Mouse (Mus musculus): ENCODE measurements at regions not wholly inside any gene's neighbourhood (a gene's known extent, or its start where the extent isn't known, plus 50 kb on each side); places are given as distances from the start of the nearest gene placed in this dataset.
"Not testable (repeated sequence)": the region's sequence is repeated elsewhere in the genome, so short reads cannot be mapped to it uniquely, and the experiment has no call there.

DNA sequence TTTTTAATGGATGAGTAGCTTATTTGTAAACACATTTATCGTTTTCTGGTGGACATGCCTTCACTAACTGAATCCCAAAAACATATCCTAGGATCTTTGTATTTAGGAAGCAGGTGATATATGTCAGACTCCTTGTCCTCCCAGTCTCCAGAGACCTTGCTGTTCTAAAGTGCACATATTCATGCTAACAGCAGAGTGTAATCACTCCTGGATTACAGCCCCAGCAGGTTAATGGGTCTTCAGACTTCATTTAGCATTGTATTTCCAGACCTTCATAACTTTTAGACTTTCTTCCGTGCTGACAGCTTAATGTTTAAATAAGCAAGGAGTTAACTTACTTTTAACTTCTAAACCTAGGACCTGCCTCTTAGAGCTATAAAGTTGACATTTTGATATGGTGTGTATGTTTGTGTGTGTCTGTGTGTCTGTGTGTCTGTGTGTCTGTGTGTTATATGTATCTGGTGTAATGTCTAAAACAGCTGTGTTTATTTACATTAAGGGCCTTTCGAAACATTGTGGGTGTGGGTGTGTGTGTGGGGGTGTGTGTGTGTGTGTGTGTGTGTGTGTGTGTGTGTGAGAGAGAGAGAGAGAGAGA, 398.3 kb downstream of the Gm4340 start:
- Histone ChIP-seq H3K9me3 (no peaks in the 10 kb centered on the region), H3K4me3 (no peak overlapping the region), H3K4me1 (no peaks in the 10 kb centered on the region), H3K36me3 (replicated peaks) (no peaks in the 10 kb centered on the region), H3K27ac (replicated peaks) (no peak overlapping the region), H3K27me3 (replicated peaks; ENCODE audit: low read depth, poor library complexity, severe bottlenecking) (no peaks in the 10 kb centered on the region)
- 81% methylated on average over 3 of the region's 3 CpGs for WGBS
- no peak for DNase-seq (ENCODE audit: low spot score)

GRCm38 (mm10) chr10:104595920-104596319, 402.1 kb downstream of the Gm4340 start:
- DNase-seq (ENCODE audit: low spot score), result no peak
- WGBS, result 88% methylated on average over 5 of the region's 5 CpGs

GRCm38 (mm10) chr10:104627629-104628028, 433.8 kb downstream of the Gm4340 start:
- Histone ChIP-seq H3K4me3 (no peak overlapping the region), H3K4me1 (no peaks in the 10 kb centered on the region), H3K27ac (replicated peaks) (no peak overlapping the region), H3K36me3 (replicated peaks) (no peaks in the 10 kb centered on the region), H3K9me3 (no peaks in the 10 kb centered on the region), H3K27me3 (replicated peaks; ENCODE audit: low read depth, poor library complexity, severe bottlenecking) (no peaks in the 10 kb centered on the region)
- DNase-seq (ENCODE audit: low spot score), result no peak
- 69% methylated on average over 1 of the region's 1 CpGs for WGBS

More at GRCm38 (mm10) chr10:104595920-104596319, 402.1 kb downstream of the Gm4340 start:
- no peaks in the 10 kb centered on the region for H3K4me1 ChIP-seq
- no peak overlapping the region for H3K4me3 ChIP-seq
- no peaks in the 10 kb centered on the region for H3K27me3 ChIP-seq (replicated peaks; ENCODE audit: low read depth, poor library complexity, severe bottlenecking)
- no peak overlapping the region for H3K27ac ChIP-seq (replicated peaks)
- H3K9me3 ChIP-seq, result no peaks in the 10 kb centered on the region
- H3K36me3 ChIP-seq (replicated peaks), result no peaks in the 10 kb centered on the region

DNA sequence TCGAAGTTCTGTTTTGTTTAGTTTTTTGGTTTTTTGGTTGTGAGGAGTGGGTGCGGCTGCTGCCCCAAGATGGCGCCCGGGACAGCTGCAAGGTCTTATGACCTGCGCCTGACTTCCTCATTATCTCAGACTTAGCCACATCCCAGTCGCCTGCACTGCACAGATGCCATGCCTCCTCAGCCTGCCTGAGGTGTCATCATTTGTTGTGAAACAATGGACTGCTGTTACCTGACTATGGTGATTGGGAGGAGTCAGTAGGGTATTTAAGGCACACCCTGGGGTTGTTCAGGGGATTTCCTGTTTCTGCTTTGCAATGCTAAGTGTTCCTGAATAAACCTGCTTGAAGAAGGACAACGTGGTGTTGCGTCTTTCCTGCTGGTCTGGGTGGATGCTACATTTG, 457.2 kb downstream of the Gm4340 start:
- DNase-seq (ENCODE audit: low spot score), result no peak
- Histone ChIP-seq H3K9me3 (no peaks in the 10 kb centered on the region), H3K27me3 (replicated peaks; ENCODE audit: low read depth, poor library complexity, severe bottlenecking) (no peaks in the 10 kb centered on the region), H3K36me3 (replicated peaks) (no peaks in the 10 kb centered on the region), H3K27ac (replicated peaks) (no peak overlapping the region), H3K4me3 (no peak overlapping the region), H3K4me1 (no peaks in the 10 kb centered on the region)
- 88% methylated on average over 8 of the region's 8 CpGs for WGBS

DNA sequence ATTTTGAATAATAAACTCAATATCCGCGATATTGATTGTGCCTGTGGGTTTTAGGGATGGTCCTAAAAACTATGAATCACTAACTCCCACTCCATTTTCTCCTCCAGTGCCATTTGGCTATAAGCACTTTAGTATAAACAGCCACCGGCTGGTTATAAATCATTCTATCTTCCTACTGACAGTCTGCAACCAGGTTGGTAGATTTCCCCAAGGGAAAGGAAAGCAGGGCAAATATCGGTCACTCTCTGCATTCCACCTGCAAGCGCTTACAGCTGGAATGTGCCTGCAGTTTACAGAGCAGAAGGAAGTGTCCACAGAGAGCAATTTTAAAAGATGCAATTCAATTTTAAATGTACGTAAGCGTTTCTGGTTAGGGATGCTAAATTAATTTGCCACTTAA, 466.5 kb downstream of the Gm4340 start:
- no peaks in the 10 kb centered on the region for H3K36me3 ChIP-seq (replicated peaks)
- 57% methylated on average over 7 of the region's 7 CpGs for WGBS
- DNase-seq (ENCODE audit: low spot score), result peak; percentile 39

DNA sequence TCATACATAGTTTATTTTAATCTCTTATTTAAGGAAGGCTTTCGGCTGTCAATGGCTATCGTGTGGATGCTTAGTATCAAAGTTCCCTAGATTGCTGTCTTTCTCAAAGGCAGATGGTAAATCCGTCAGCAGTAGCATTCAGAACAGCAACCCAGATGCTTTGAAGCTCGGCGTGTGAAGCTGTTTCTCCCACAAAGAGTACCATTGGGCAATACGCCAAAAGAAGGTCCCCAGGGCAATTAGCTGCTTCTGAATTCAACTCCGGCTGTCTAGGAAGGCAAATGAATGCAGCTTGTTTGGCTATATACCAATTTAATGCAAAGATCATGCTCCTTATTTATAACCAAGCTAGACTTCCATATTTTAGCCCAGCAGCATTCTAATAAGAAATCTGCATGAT, 467.8 kb downstream of the Gm4340 start:
- no peak overlapping the region for H3K27ac ChIP-seq (replicated peaks)
- H3K27me3 ChIP-seq (replicated peaks; ENCODE audit: low read depth, poor library complexity, severe bottlenecking), result no peaks in the 10 kb centered on the region
- 58% methylated on average over 7 of the region's 7 CpGs for WGBS
- no peaks in the 10 kb centered on the region for H3K9me3 ChIP-seq
- H3K4me3 ChIP-seq, result no peak overlapping the region
- H3K4me1 ChIP-seq, result no peaks in the 10 kb centered on the region
- no peak for DNase-seq (ENCODE audit: low spot score)
- no peaks in the 10 kb centered on the region for H3K36me3 ChIP-seq (replicated peaks)

More for the DNA sequence above, 466.5 kb downstream of the Gm4340 start:
- H3K4me3 ChIP-seq, result no peak overlapping the region
- no peaks in the 10 kb centered on the region for H3K9me3 ChIP-seq
- H3K4me1 ChIP-seq, result no peaks in the 10 kb centered on the region
- no peak overlapping the region for H3K27ac ChIP-seq (replicated peaks)
- H3K27me3 ChIP-seq (replicated peaks; ENCODE audit: low read depth, poor library complexity, severe bottlenecking), result no peaks in the 10 kb centered on the region

DNA sequence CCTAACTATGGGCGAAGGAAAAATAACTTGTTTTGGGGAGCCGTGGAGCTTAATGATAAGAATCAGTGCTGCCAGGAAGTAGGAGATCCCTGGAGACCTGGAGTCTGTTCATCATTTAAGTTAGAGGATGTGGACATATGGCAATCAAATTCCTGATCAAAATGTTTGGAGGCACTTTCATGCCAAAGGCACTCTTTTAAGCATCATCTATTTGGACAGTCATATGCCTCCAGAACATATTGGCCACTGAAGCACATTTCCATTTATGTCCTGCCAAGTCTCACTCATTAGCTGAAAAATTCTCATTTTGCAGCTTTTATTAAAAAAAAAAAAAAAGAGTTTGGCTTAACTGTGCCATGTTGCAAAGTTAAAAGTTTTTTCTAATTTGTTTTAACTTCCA, 474.4 kb downstream of the Gm4340 start:
- H3K27ac ChIP-seq (replicated peaks), result no peak overlapping the region
- H3K4me1 ChIP-seq, result no peaks in the 10 kb centered on the region
- H3K27me3 ChIP-seq (replicated peaks; ENCODE audit: low read depth, poor library complexity, severe bottlenecking), result no peaks in the 10 kb centered on the region
- H3K4me3 ChIP-seq, result no peak overlapping the region
- no peaks in the 10 kb centered on the region for H3K36me3 ChIP-seq (replicated peaks)
- H3K9me3 ChIP-seq, result no peaks in the 10 kb centered on the region
- no peak for DNase-seq (ENCODE audit: low spot score)
- 67% methylated on average over 2 of the region's 2 CpGs for WGBS

- Histone ChIP-seq H3K4me3 (no peak overlapping the region), H3K27me3 (replicated peaks; ENCODE audit: low read depth, poor library complexity, severe bottlenecking) (no peaks in the 10 kb centered on the region), H3K9me3 (no peaks in the 10 kb centered on the region), H3K4me1 (no peaks in the 10 kb centered on the region), H3K36me3 (replicated peaks) (no peaks in the 10 kb centered on the region), H3K27ac (replicated peaks) (no peak overlapping the region)
- WGBS, result 89% methylated on average over 5 of the region's 5 CpGs
- no peak for DNase-seq (ENCODE audit: low spot score)
Observed at GRCm38 (mm10) chr10:104684717-104685336, 491.0 kb downstream of the Gm4340 start.

DNA sequence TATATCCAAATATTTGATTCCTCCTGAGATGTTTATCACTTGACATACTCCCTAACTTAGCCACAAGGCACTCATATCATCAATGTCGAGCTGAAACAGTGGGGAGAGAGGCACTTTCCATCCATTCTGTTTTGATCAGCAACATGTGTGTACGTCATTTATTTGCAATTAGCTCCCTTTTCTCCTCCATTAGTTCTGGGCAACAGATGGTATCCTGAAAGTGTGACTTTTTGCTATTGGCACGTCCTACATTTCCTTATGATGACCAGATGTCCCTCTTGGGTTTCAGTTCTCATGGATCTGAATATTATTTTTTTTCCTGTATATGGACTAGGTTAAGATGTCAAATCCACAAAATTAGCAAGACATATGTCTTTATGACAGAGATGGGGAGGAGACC, 492.0 kb downstream of the Gm4340 start:
- H3K4me1 ChIP-seq, result no peaks in the 10 kb centered on the region
- WGBS, result 72% methylated on average over 3 of the region's 3 CpGs
- H3K27ac ChIP-seq (replicated peaks), result no peak overlapping the region
- H3K4me3 ChIP-seq, result no peak overlapping the region
- no peaks in the 10 kb centered on the region for H3K9me3 ChIP-seq
- H3K27me3 ChIP-seq (replicated peaks; ENCODE audit: low read depth, poor library complexity, severe bottlenecking), result no peaks in the 10 kb centered on the region
- no peaks in the 10 kb centered on the region for H3K36me3 ChIP-seq (replicated peaks)
- no peak for DNase-seq (ENCODE audit: low spot score)

- H3K4me1 ChIP-seq, result no peaks in the 10 kb centered on the region
- H3K36me3 ChIP-seq (replicated peaks), result no peaks in the 10 kb centered on the region
- DNase-seq (ENCODE audit: low spot score), result no peak
- H3K9me3 ChIP-seq, result no peaks in the 10 kb centered on the region
- H3K27ac ChIP-seq (replicated peaks), result no peak overlapping the region
- H3K4me3 ChIP-seq, result no peak overlapping the region
- H3K27me3 ChIP-seq (replicated peaks; ENCODE audit: low read depth, poor library complexity, severe bottlenecking), result no peaks in the 10 kb centered on the region
- WGBS, result 93% methylated on average over 6 of the region's 6 CpGs
Observed at GRCm38 (mm10) chr10:104686669-104687068, 492.8 kb downstream of the Gm4340 start.

DNA sequence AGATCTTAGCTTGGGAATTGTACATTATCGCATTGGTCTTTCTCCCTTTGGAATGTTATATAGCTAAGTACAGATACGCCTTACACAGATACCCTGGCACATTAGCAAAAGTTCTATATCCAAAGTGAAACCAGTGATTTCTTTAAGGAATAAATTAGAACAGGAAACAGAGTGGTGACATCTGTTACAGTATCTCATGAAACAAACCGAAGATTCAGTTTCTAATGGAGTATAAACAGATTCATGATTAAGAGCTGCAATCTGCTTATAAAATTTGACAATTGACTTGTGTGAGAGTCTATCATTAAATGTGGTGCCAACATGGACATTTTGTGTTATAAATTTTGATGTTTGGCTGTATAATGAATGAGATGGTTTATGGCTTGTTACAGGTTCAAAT, 501.1 kb downstream of the Gm4340 start:
- no peak overlapping the region for H3K4me3 ChIP-seq
- no peaks in the 10 kb centered on the region for H3K27me3 ChIP-seq (replicated peaks; ENCODE audit: low read depth, poor library complexity, severe bottlenecking)
- no peaks in the 10 kb centered on the region for H3K9me3 ChIP-seq
- H3K27ac ChIP-seq (replicated peaks), result no peak overlapping the region
- DNase-seq (ENCODE audit: low spot score), result no peak
- no peaks in the 10 kb centered on the region for H3K4me1 ChIP-seq
- 89% methylated on average over 3 of the region's 3 CpGs for WGBS
- no peaks in the 10 kb centered on the region for H3K36me3 ChIP-seq (replicated peaks)

GRCm38 (mm10) chr10:104708926-104709325, 515.1 kb downstream of the Gm4340 start:
- Histone ChIP-seq H3K4me3 (no peak overlapping the region), H3K9me3 (no peaks in the 10 kb centered on the region), H3K27me3 (replicated peaks; ENCODE audit: low read depth, poor library complexity, severe bottlenecking) (no peaks in the 10 kb centered on the region), H3K27ac (replicated peaks) (no peak overlapping the region), H3K4me1 (no peaks in the 10 kb centered on the region), H3K36me3 (replicated peaks) (no peaks in the 10 kb centered on the region)
- DNase-seq (ENCODE audit: low spot score), result no peak

GRCm38 (mm10) chr10:104713281-104713915, 519.6 kb downstream of the Gm4340 start:
- H3K9me3 ChIP-seq; H3K4me1 ChIP-seq; H3K27ac ChIP-seq (replicated peaks); DNase-seq (ENCODE audit: low spot score); H3K36me3 ChIP-seq (replicated peaks); H3K4me3 ChIP-seq; H3K27me3 ChIP-seq (replicated peaks; ENCODE audit: low read depth, poor library complexity, severe bottlenecking): not testable (repeated sequence)
- WGBS, result 69% methylated on average over 5 of the region's 5 CpGs
